Mouse (Mus musculus) heart, adult 2 months (tissue): ENCODE results near the gene Mfsd6l. TPM values are rescaled to one million over a fixed set of nuclear protein-coding genes. Genes with fewer than 3 reads are reported as not detected.

ENCODE experiments used
- DNase-seq, 2 experiments: peaks; one replicate each; pipeline ENCODE4 v3.0.0; 2021
- H3K27ac ChIP-seq: fragments of 200-600 bp; 2 replicates; pipeline ENCODE4 v1.8.1; 2022
- H3K27me3 ChIP-seq: fragments of 200-500 bp; 2 replicates; pipeline ENCODE4 v1.6.1; 2012; ENCODE audit warnings: mild to moderate bottlenecking, low read length, inconsistent platforms, mixed read lengths; ENCODE audit not compliant: control insufficient read depth, insufficient read depth
- H3K36me3 ChIP-seq: fragments of 200-500 bp; 2 replicates; pipeline ENCODE4 v1.6.1; 2012; ENCODE audit warnings: low read length, inconsistent platforms; ENCODE audit not compliant: control insufficient read depth, insufficient read depth
- H3K4me1 ChIP-seq: fragments of 200-500 bp; 2 replicates; pipeline ENCODE4 v1.6.1; 2011; ENCODE audit warnings: low read length; ENCODE audit not compliant: control insufficient read depth, insufficient read depth
- H3K4me3 ChIP-seq: fragments of 200-600 bp; 2 replicates; pipeline ENCODE4 v1.8.1; 2022
- H3K79me2 ChIP-seq: fragments of 200-500 bp; replicated peaks from 2 replicates; pipeline ENCODE4 v1.6.1; 2012; ENCODE audit warnings: mild to moderate bottlenecking, inconsistent platforms, low read length, moderate library complexity, mixed read lengths; ENCODE audit not compliant: control insufficient read depth, insufficient read depth
- H3K9ac ChIP-seq: fragments of 200-500 bp; 2 replicates; pipeline ENCODE4 v1.6.1; 2012; ENCODE audit warnings: low read depth, mild to moderate bottlenecking, control low read depth, inconsistent platforms, low read length, mixed read lengths
- CTCF ChIP-seq: fragments of 200-600 bp; IDR thresholded peaks from 2 replicates; pipeline ENCODE4 v1.8.1; 2022; ENCODE audit warnings: antibody characterized with exemption, mild to moderate bottlenecking, moderate library complexity
- EP300 ChIP-seq: fragments of 200-500 bp; IDR thresholded peaks from 2 replicates; pipeline ENCODE4 v1.6.1; 2011; ENCODE audit warnings: low read depth, low read length, control low read depth; ENCODE audit not compliant: insufficient read depth
- POLR2A ChIP-seq: fragments of 200-500 bp; IDR thresholded peaks from 2 replicates; pipeline ENCODE4 v1.6.1; 2011; ENCODE audit warnings: mild to moderate bottlenecking, low read depth, low read length, control low read depth; ENCODE audit not compliant: insufficient read depth
- WGBS: fragments of 180-500 bp; shearing (Covaris S2); methylation state at CpG from one replicate; pipeline ENCODE4 v1.1.7; 2018; 5-methylcytosine and 5-hydroxymethylcytosine counted together
- intact Hi-C: fragments of 180-260 bp; cut with DNase I; formaldehyde crosslinking; loops from one replicate; pipeline ENCODE4 v1.15.1; 2025
- polyA plus RNA-seq: library from polyadenylated mRNA; depleted of rRNA; stranded (reverse); fragments of >200 nt; gene quantifications from 2 replicates; pipeline ENCODE4 v1.2.3, GENCODE M21; 2012
- total RNA-seq, 2 experiments: library from RNA; stranded (reverse); gene quantifications; 2 replicates each; pipeline ENCODE4 v1.2.3; 2021

The Mfsd6l gene
- total and polyA plus RNA-seq, 3 experiments, result 0.61 TPM; not detected in 2

DNA sequence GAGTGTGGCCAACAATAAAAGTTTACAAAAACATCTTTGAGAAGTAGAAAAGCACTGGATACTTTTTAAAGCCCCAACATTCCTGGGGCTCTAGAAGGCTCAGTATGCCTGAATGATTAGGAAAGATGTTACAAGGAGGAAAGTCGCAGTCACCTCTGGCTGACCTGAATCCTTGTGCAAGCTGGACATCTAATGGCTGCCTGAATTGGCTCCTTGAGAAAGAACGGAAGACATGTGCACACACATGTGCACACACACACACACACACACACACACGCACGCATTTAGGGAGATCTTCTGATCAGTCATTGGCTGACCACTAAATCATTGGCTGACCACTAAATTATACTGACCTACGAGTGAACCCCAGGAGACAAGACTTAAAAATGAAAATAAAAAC lies 14.9 kb downstream of the Mfsd6l start:
- DNase-seq, result no peak
- intact Hi-C loops, result no loop called here
- WGBS, result 81% methylated on average over 5 of the region's 5 CpGs
- TF ChIP-seq EP300, result no peak
- no peak for TF ChIP-seq CTCF
- TF ChIP-seq POLR2A, result no peak
- Histone ChIP-seq H3K27me3 (no peaks in the 10 kb centered on the region), H3K9ac (no peak overlapping the region), H3K4me3 (no peak overlapping the region), H3K27ac (no peak overlapping the region), H3K36me3 (no peaks in the 10 kb centered on the region), H3K79me2 (no peaks in the 10 kb centered on the region), H3K4me1 (no peaks in the 10 kb centered on the region)

- Histone ChIP-seq H3K4me3 (no peak overlapping the region), H3K9ac (no peak overlapping the region), H3K36me3 (no peaks in the 10 kb centered on the region), H3K27me3 (no peaks in the 10 kb centered on the region), H3K27ac (no peak overlapping the region), H3K79me2 (no peaks in the 10 kb centered on the region), H3K4me1 (no peaks in the 10 kb centered on the region)
- TF ChIP-seq POLR2A, result no peak
- no peak for TF ChIP-seq CTCF
- no peak for TF ChIP-seq EP300
- DNase-seq, result no peak
- intact Hi-C loops, result no loop called here
- WGBS, result 64% methylated on average over 1 of the region's 1 CpGs
These were observed 21.1 kb downstream of the Mfsd6l start for GRCm38 (mm10) chr11:68577076-68577475.

GRCm38 (mm10) chr11:68579462-68579881 lies 23.5 kb downstream of the Mfsd6l start:
- Histone ChIP-seq H3K4me3 (no peak overlapping the region), H3K27me3 (no peaks in the 10 kb centered on the region), H3K79me2 (no peaks in the 10 kb centered on the region), H3K36me3 (no peaks in the 10 kb centered on the region), H3K27ac (no peak overlapping the region), H3K9ac (no peak overlapping the region), H3K4me1 (no peaks in the 10 kb centered on the region)
- intact Hi-C loops, result no loop called here
- TF ChIP-seq CTCF (no peak), POLR2A (no peak), EP300 (no peak)
- 40% methylated on average over 9 of the region's 9 CpGs for WGBS
- peak in 1 of 2 experiments; percentile 36 for DNase-seq

DNA sequence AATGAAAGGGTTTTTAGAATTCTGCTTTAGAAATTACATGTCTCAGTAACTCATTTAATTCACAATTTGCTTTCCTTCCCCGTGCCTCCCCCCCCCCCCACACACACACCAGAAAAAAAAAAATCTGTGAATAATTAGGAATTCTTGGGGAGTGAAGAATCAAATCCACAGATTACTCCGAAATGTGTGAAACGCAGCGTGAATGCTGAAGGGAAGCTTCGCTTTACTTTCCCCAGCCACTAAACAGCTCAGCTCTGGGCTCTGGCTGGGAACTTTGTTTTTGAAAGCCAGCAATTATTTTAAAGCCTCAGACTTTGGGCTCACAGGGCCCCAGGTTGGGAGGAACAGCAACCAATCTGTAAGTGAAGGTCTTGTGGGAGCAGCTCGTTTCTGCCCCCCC lies 24.6 kb downstream of the Mfsd6l start:
- Histone ChIP-seq H3K4me3 (no peak overlapping the region), H3K9ac (no peak overlapping the region), H3K4me1 (no peaks in the 10 kb centered on the region), H3K27me3 (no peaks in the 10 kb centered on the region), H3K36me3 (no peaks in the 10 kb centered on the region), H3K27ac (no peak overlapping the region), H3K79me2 (no peaks in the 10 kb centered on the region)
- intact Hi-C loops, result no loop called here
- 77% methylated on average over 6 of the region's 6 CpGs for WGBS
- no peak for DNase-seq
- no peak for TF ChIP-seq CTCF
- no peak for TF ChIP-seq EP300
- no peak for TF ChIP-seq POLR2A

DNA sequence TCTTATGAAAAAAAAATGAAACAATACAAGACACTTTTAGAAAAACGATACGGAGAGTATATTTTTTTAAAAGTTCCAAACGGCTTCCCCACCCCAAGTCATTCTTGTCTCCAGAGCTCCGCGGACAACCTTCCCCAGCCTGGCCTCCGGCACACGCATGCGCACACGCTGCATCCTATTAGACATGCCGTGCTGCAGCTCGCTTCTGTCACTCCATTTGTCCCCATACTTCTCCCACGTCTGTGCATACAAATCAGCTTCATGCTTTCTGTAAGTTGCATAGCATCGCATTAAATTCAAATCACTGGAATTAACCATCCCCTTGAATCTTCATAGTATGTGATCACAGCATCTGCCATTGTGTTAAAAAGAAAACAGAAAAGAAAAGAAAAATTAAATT lies 27.2 kb downstream of the Mfsd6l start:
- intact Hi-C loops, result no loop called here
- TF ChIP-seq CTCF (no peak), EP300 (no peak), POLR2A (no peak)
- Histone ChIP-seq H3K27ac (no peak overlapping the region), H3K36me3 (no peaks in the 10 kb centered on the region), H3K27me3 (no peaks in the 10 kb centered on the region), H3K79me2 (no peaks in the 10 kb centered on the region), H3K9ac (no peak overlapping the region), H3K4me3 (no peak overlapping the region), H3K4me1 (no peaks in the 10 kb centered on the region)
- no peak for DNase-seq
- WGBS, result 92% methylated on average over 13 of the region's 13 CpGs

GRCm38 (mm10) chr11:68583906-68584480 lies 28.0 kb downstream of the Mfsd6l start:
- TF ChIP-seq CTCF (no peak), POLR2A (no peak), EP300 (no peak)
- intact Hi-C loops, result no loop called here
- Histone ChIP-seq H3K27ac (no peak overlapping the region), H3K27me3 (no peaks in the 10 kb centered on the region), H3K79me2 (no peaks in the 10 kb centered on the region), H3K36me3 (no peaks in the 10 kb centered on the region), H3K9ac (no peak overlapping the region), H3K4me1 (no peaks in the 10 kb centered on the region), H3K4me3 (no peak overlapping the region)
- 68% methylated on average over 8 of the region's 8 CpGs for WGBS
- DNase-seq, result peak in 1 of 2 experiments; percentile 42
